Mouse (Mus musculus): ENCODE results near the gene Cldn34b2. TPM values are rescaled to one million over a fixed set of nuclear protein-coding genes. Genes with fewer than 3 reads are reported as not detected.
"Not testable (repeated sequence)": the region's sequence is repeated elsewhere in the genome, so short reads cannot be mapped to it uniquely, and the experiment has no call there.

The Cldn34b2 gene
- polyA plus RNA-seq, 1 experiment from 2014 or later = not detected

DNA sequence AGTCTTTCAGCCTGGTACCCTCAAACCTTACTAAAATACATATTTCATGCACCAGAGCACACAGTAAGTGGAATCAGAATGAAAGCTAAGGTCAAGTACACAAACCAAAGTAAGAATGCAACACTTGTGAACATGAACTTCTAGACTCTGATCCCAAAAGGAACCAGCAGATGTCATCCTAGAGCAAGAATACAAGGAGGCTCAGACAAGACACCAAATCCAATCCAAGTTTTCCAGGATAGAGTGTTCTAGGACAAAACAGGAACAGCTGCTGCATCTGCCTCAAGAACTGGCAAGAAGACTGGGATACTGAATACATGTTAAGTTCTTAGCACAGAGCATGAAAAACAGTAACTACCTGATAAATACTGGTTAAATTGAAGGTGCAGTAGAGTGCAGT is 30.2 kb downstream of the Cldn34b2 start:
- Histone ChIP-seq H3K27me3 (ENCODE audit: control insufficient read depth, insufficient read depth, low read length) (no peaks in the 10 kb centered on the region), H3K9me3 (ENCODE audit: control insufficient read depth, low read length) (no peaks in the 10 kb centered on the region), H3K27ac (replicated peaks) (no peak overlapping the region), H3K9ac (ENCODE audit: low read length) (no peak overlapping the region), H3K4me3 (ENCODE audit: low read depth, low read length) (no peak overlapping the region), H3K4me1 (replicated peaks; ENCODE audit: control insufficient read depth, insufficient read depth) (no peaks in the 10 kb centered on the region), H3K36me3 (ENCODE audit: control insufficient read depth, insufficient read depth, low read length) (no peaks in the 10 kb centered on the region), H3K4me2 (replicated peaks; ENCODE audit: low read depth) (no peak overlapping the region)
- DNase-seq (ENCODE audit: low spot score) (no peak), ATAC-seq (ENCODE audit: low FRiP score, low TSS enrichment) (no peak)
- no peak for TF ChIP-seq EP300 (optimal IDR thresholded peaks at IDR 0.05)
- TF ChIP-seq CTCF (IDR thresholded peaks at IDR 0.05; ENCODE audit: low read depth) = peak; percentile 67

DNA sequence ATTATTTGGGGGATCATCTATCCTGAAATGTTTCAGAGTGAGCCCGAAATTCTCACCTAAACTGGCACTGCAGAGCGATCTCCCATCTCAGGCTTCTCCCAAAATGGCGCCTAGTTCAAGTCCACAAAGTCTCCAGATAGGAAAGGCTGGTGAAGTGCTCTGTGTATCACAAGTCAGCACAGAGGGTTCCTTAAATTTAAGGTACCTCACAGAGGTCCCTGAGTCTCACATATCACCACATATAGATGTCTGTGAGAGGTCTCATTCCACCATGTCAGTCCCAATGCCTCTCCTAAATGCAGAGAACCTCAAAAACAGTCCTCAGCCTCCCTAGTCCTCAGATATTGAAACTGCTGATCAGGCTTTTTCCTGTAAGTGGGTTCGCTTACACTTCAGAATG is 34.6 kb downstream of the Cldn34b2 start, which contains the start of gene Magea2:
Magea2 (minus strand) TSS at position 101 of the 400 bp plus-strand sequence.
- H3K4me2 ChIP-seq (replicated peaks; ENCODE audit: low read depth); H3K9me3 ChIP-seq (ENCODE audit: control insufficient read depth, low read length); H3K27ac ChIP-seq (replicated peaks); H3K4me1 ChIP-seq (replicated peaks; ENCODE audit: control insufficient read depth, insufficient read depth); DNase-seq (ENCODE audit: low spot score); H3K36me3 ChIP-seq (ENCODE audit: control insufficient read depth, insufficient read depth, low read length); H3K4me3 ChIP-seq (ENCODE audit: low read depth, low read length); H3K9ac ChIP-seq (ENCODE audit: low read length); ATAC-seq (ENCODE audit: low FRiP score, low TSS enrichment); H3K27me3 ChIP-seq (ENCODE audit: control insufficient read depth, insufficient read depth, low read length): not testable (repeated sequence)
- WGBS = 91% methylated on average over 3 of the region's 4 CpGs

DNA sequence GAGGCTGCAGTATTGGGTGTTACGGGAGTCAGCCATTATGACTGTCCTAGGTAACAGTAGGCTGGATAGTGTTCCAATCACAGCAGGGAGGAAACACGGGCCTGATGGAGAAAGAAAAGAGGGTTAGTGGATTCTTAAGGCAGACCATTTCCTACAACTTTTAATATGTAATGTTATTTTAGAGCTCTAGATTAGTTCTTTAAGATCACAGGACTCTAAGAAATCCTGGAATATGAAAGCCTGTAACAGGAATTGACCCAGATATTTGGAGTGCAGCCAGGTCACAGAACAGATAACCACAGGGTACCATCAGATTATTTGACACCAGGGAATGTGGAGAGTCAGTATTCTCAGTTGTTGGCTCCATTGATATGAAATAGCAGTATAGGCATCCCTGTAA is 38.5 kb downstream of the Cldn34b2 start, which contains the start of gene Magea1:
Magea1 (minus strand) TSS at position 101 of the 400 bp plus-strand sequence.
- H3K4me3 ChIP-seq (ENCODE audit: low read depth, low read length) = not testable (repeated sequence)

More for the DNA sequence above, 38.5 kb downstream of the Cldn34b2 start, which contains the start of gene Magea1:
- H3K4me2 ChIP-seq (replicated peaks; ENCODE audit: low read depth); H3K9me3 ChIP-seq (ENCODE audit: control insufficient read depth, low read length); H3K4me1 ChIP-seq (replicated peaks; ENCODE audit: control insufficient read depth, insufficient read depth); H3K27ac ChIP-seq (replicated peaks); ATAC-seq (ENCODE audit: low FRiP score, low TSS enrichment); H3K27me3 ChIP-seq (ENCODE audit: control insufficient read depth, insufficient read depth, low read length); H3K36me3 ChIP-seq (ENCODE audit: control insufficient read depth, insufficient read depth, low read length); H3K9ac ChIP-seq (ENCODE audit: low read length); DNase-seq (ENCODE audit: low spot score): not testable (repeated sequence)
- 67% methylated on average over 1 of the region's 2 CpGs for WGBS

Other genes starting within 250 kb of the Cldn34b2 start
- not detected in 2 replicates for gene Cldn34b1, start 238.1 kb downstream of the Cldn34b2 start, polyA plus RNA-seq (2015; fragmentation: Nextera tagmentation; extraction: Ambion mirVana)
- gene Magea6, start 192.4 kb downstream of the Cldn34b2 start, polyA plus RNA-seq (2015; fragmentation: Nextera tagmentation; extraction: Ambion mirVana) = not detected in 2 replicates
- gene Magea3, start 178.9 kb downstream of the Cldn34b2 start, polyA plus RNA-seq (2015; fragmentation: Nextera tagmentation; extraction: Ambion mirVana) = not detected in 2 replicates
- not detected in 2 replicates for gene Magea8, start 132.6 kb downstream of the Cldn34b2 start, polyA plus RNA-seq (2015; fragmentation: Nextera tagmentation; extraction: Ambion mirVana)
- gene Magea5, start 65.3 kb downstream of the Cldn34b2 start, polyA plus RNA-seq (2015; fragmentation: Nextera tagmentation; extraction: Ambion mirVana) = not detected in 2 replicates
- not detected in 2 replicates for gene Magea1, start 38.6 kb downstream of the Cldn34b2 start, polyA plus RNA-seq (2015; fragmentation: Nextera tagmentation; extraction: Ambion mirVana)
- gene Magea2, start 34.7 kb downstream of the Cldn34b2 start, polyA plus RNA-seq (2015; fragmentation: Nextera tagmentation; extraction: Ambion mirVana) = not detected in 2 replicates
- gene Sat1, start 88.0 kb upstream of the Cldn34b2 start, polyA plus RNA-seq (2015; fragmentation: Nextera tagmentation; extraction: Ambion mirVana) = 206 and 219 TPM in 2 replicates
- gene Acot9, start 134.0 kb upstream of the Cldn34b2 start, polyA plus RNA-seq (2015; fragmentation: Nextera tagmentation; extraction: Ambion mirVana) = 32.8 and 34.3 TPM in 2 replicates
- gene Prdx4, start 212.3 kb upstream of the Cldn34b2 start, polyA plus RNA-seq (2015; fragmentation: Nextera tagmentation; extraction: Ambion mirVana) = 200 and 213 TPM in 2 replicates

Data from stomach, postnatal 0 days (tissue).